Mouse (Mus musculus) testis, adult 2 months (tissue): Measurements from ENCODE around the gene Fam208b.

Source experiments
- CTCF ChIP-seq: fragments of 200-500 bp; IDR thresholded peaks from 2 replicates; pipeline ENCODE4 v1.5.1; 2012; ENCODE audit warnings: low read depth, mild to moderate bottlenecking, inconsistent platforms, low read length, moderate library complexity; ENCODE audit not compliant: control insufficient read depth, insufficient read depth, insufficient replicate concordance
- POLR2A ChIP-seq: fragments of 200-500 bp; IDR thresholded peaks from 2 replicates; pipeline ENCODE4 v1.6.1; 2012; ENCODE audit warnings: low read depth, mild to moderate bottlenecking, inconsistent platforms, low read length, moderate library complexity; ENCODE audit not compliant: control insufficient read depth

DNA sequence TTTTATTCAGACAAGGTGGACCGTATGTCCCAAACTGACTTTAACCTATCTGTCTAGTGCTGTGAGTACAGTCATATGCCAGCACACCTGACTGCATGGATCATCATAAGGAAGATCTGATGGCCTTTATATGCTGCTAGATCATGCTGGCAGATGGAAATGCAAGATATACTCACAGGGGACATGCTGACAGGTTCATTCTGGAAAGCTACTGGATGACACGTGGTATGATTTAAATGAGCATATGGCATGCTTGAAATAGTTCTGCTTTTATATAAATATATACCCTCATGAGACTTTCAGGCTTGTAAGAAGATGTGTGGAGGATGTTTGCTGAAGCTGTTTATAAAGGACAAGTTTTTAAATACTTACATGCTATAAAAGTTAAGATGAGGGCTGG is 43.5 kb upstream of the Fam208b start:
- no peak for TF ChIP-seq CTCF
- TF ChIP-seq POLR2A, result no peak
